Mouse (Mus musculus) liver, embryonic 14.5 days (tissue): ENCODE results near the gene Zmynd8. TPM values are rescaled to one million over a fixed set of nuclear protein-coding genes. Genes with fewer than 3 reads are reported as not detected.

Experiments used
- ATAC-seq: fragments of 200-750 bp; cut with Nextera tagmentation; 2 replicates; pipeline ENCODE4 v1.8.0; 2017; ENCODE audit warnings: moderate number of reproducible peaks, mild to moderate bottlenecking, moderate library complexity; ENCODE audit not compliant: insufficient read depth
- DNase-seq, 3 experiments: peaks; one replicate each; pipeline ENCODE4 v3.0.0-alpha.2; 2012 to 2013; ENCODE audit warnings: low read depth in 3 of 3, low spot score in 3 of 3
- H3K27ac ChIP-seq: fragments of 300-500 bp; sonication (generic); 2 replicates; pipeline ENCODE4 v1.5.1; 2014; ENCODE audit warnings: moderate library complexity, mild to moderate bottlenecking, control low read depth, inconsistent platforms
- H3K27me3 ChIP-seq: fragments of 300-500 bp; sonication (generic); 2 replicates; pipeline ENCODE4 v1.6.1; 2014; ENCODE audit warnings: mild to moderate bottlenecking, low read length, moderate library complexity; ENCODE audit not compliant: control insufficient read depth, insufficient read depth
- H3K36me3 ChIP-seq: fragments of 300-500 bp; sonication (generic); replicated peaks from 2 replicates; pipeline ENCODE4 v1.6.1; 2014; ENCODE audit warnings: low read depth; ENCODE audit not compliant: control insufficient read depth, insufficient read depth
- H3K4me1 ChIP-seq, 2 experiments: fragments of 200-500 bp in 1 of 2; fragments of 300-500 bp in 1 of 2; sonication (generic) in 1 of 2; replicated peaks; 2 replicates each; pipeline ENCODE4 v1.6.1; 2012 to 2014; ENCODE audit warnings: antibody characterized with exemption in 1 of 2, inconsistent platforms in 1 of 2, low read length in 1 of 2; ENCODE audit not compliant: control insufficient read depth in 2 of 2, insufficient read depth in 2 of 2
- H3K4me2 ChIP-seq: fragments of 300-500 bp; sonication (generic); 2 replicates; pipeline ENCODE4 v1.6.1; 2014; ENCODE audit warnings: low read depth, mild to moderate bottlenecking, control low read depth, moderate library complexity
- H3K4me3 ChIP-seq, 2 experiments: fragments of 200-500 bp in 1 of 2; fragments of 300-500 bp in 1 of 2; sonication (generic) in 1 of 2; 2 replicates each; pipeline ENCODE4 v1.5.1; 2012 to 2014; ENCODE audit warnings: low read depth in 2 of 2, low read length in 2 of 2, mild to moderate bottlenecking in 2 of 2, control low read depth in 1 of 2, inconsistent platforms in 1 of 2, moderate library complexity in 1 of 2; ENCODE audit not compliant: insufficient read depth in 1 of 2
- H3K9ac ChIP-seq: fragments of 300-500 bp; sonication (generic); replicated peaks from 2 replicates; pipeline ENCODE4 v1.6.1; 2014; ENCODE audit warnings: mild to moderate bottlenecking, control low read depth, moderate library complexity
- H3K9me3 ChIP-seq: fragments of 300-500 bp; sonication (generic); 2 replicates; pipeline ENCODE4 v1.6.1; 2016; ENCODE audit warnings: low read length, mixed read lengths; ENCODE audit not compliant: control insufficient read depth
- CTCF ChIP-seq: IDR thresholded peaks from 2 replicates; pipeline ENCODE4 v1.5.1; 2016; ENCODE audit warnings: antibody characterized with exemption, low read depth, control low read depth
- EP300 ChIP-seq: IDR thresholded peaks from 2 replicates; pipeline ENCODE4 v1.6.1; 2016; ENCODE audit warnings: antibody characterized with exemption, low read depth
- WGBS: fragments of 180-500 bp; shearing (Covaris S2); extraction: QIAGEN DNeasy Blood & Tissue Kit; methylation state at CpG from one replicate; pipeline ENCODE4 v1.1.7; 2014; ENCODE audit not compliant: insufficient replicate concordance; 5-methylcytosine and 5-hydroxymethylcytosine counted together
- polyA plus RNA-seq, 2 experiments: library from polyadenylated mRNA; depleted of rRNA in 1 of 2; stranded (reverse) in 1 of 2; unstranded in 1 of 2; fragments of >200 nt; fragmentation: Nextera tagmentation in 1 of 2; extraction: Ambion mirVana in 1 of 2; gene quantifications; 2 replicates each; pipeline versions ENCODE4 v1.2.1 to v1.2.3; 2012 to 2014

The Zmynd8 gene
- polyA plus RNA-seq, 2 experiments = 16.3 to 17.7 TPM

DNA sequence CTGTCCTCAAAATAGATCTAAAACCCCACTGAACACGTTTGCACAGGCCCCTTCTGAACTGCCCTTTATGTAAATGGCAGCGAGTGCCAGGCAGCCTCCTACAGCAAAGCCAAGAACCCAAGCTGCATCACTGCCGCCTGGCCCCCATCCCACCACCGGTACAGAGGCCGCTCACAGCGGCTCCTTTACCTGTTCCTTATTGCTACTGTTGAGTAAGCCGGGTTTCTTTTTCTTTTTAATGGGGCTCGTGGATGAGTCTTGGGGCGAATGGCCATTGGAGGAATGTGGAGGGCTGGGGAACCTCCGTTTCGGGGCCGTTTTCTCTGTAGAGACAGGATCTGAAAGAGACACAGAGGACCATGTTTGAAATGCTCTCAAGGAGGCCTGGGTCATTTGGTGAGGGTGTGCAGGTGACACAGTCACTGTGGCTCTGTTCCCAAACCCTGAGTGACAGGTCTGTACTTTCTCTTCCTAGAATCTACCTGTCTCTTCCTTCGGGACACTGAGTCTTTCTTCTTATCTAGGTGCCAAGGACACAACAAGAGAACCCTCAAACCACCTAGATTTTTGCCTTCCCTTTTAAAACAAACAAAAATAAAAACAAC lies 46.9 kb downstream of the Zmynd8 start:
- WGBS = 85% methylated on average over 13 of the region's 13 CpGs
- H3K4me3 ChIP-seq = no peak overlapping the region
- no peak for DNase-seq
- H3K9ac ChIP-seq = no peak overlapping the region
- H3K27ac ChIP-seq = no peak overlapping the region
- no peaks in the 10 kb centered on the region for H3K9me3 ChIP-seq
- ATAC-seq = no peak
- H3K4me2 ChIP-seq = no peak overlapping the region
- peaks cover 16 to 33% of the 10 kb centered on the region in 2 experiments for H3K4me1 ChIP-seq
- peaks cover 35% of the 10 kb centered on the region for H3K36me3 ChIP-seq
- no peaks in the 10 kb centered on the region for H3K27me3 ChIP-seq
- TF ChIP-seq EP300 = no peak
- TF ChIP-seq CTCF = no peak

GRCm38 (mm10) chr2:165850826-165851225 lies 48.0 kb downstream of the Zmynd8 start:
- Histone ChIP-seq H3K27ac (no peak overlapping the region), H3K4me3 (no peak overlapping the region), H3K4me2 (no peak overlapping the region), H3K9me3 (no peaks in the 10 kb centered on the region), H3K9ac (no peak overlapping the region), H3K4me1 (peaks cover 14 to 23% of the 10 kb centered on the region in 2 experiments), H3K27me3 (no peaks in the 10 kb centered on the region), H3K36me3 (peaks cover 45% of the 10 kb centered on the region)
- TF ChIP-seq EP300 (no peak), CTCF (no peak)
- 76% methylated on average over 6 of the region's 6 CpGs for WGBS
- ATAC-seq (no peak), DNase-seq (no peak)

GRCm38 (mm10) chr2:165849129-165849528 lies 49.7 kb downstream of the Zmynd8 start:
- Histone ChIP-seq H3K4me3 (no peak overlapping the region), H3K36me3 (peaks cover 61% of the 10 kb centered on the region), H3K27ac (no peak overlapping the region), H3K9me3 (no peaks in the 10 kb centered on the region), H3K4me1 (peaks cover 0 to 6% of the 10 kb centered on the region in 2 experiments; a peak in 3 of 4 replicates), H3K4me2 (no peak overlapping the region), H3K27me3 (no peaks in the 10 kb centered on the region), H3K9ac (no peak overlapping the region)
- WGBS = 52% methylated on average over 5 of the region's 5 CpGs
- DNase-seq = no peak
- no peak for TF ChIP-seq EP300
- TF ChIP-seq CTCF = no peak
- ATAC-seq = peak; percentile 16; the same call in 1 of the 2 replicates

DNA sequence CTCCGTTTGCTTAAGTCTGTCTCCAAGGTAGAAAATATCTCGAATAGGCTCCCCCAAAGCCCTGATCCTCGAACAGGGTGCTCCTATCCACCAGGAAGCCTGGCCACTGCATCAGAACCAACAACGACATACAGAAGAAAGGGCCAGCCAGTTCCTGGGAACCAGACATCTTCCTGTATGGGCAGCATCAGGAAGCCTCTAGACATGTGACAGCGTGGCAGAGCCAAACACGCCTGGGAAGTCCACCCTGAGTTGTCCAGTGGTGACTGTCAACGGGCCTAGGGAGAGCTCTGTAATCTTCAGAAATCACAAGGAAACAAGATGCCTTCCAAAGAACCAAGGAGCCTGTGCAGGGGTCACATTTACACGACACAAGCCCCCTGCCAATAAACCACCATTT lies 52.0 kb downstream of the Zmynd8 start:
- Histone ChIP-seq H3K4me2 (no peak overlapping the region), H3K4me1 (no peaks in the 10 kb centered on the region), H3K27ac (no peak overlapping the region), H3K4me3 (no peak overlapping the region), H3K27me3 (no peaks in the 10 kb centered on the region), H3K36me3 (peaks cover 74% of the 10 kb centered on the region), H3K9me3 (no peaks in the 10 kb centered on the region), H3K9ac (no peak overlapping the region)
- DNase-seq = no peak
- no peak for TF ChIP-seq CTCF
- TF ChIP-seq EP300 = no peak
- WGBS = 70% methylated on average over 8 of the region's 8 CpGs
- ATAC-seq = no peak

- H3K9ac ChIP-seq = no peak overlapping the region
- no peak overlapping the region for H3K4me3 ChIP-seq
- no peak overlapping the region for H3K4me2 ChIP-seq
- H3K4me1 ChIP-seq = no peaks in the 10 kb centered on the region
- no peak overlapping the region for H3K27ac ChIP-seq
- WGBS = 92% methylated on average over 22 of the region's 22 CpGs
- DNase-seq = no peak
- no peaks in the 10 kb centered on the region for H3K27me3 ChIP-seq
- TF ChIP-seq EP300 (no peak), CTCF (no peak)
- ATAC-seq = no peak
- H3K36me3 ChIP-seq = peaks cover 74% of the 10 kb centered on the region
- H3K9me3 ChIP-seq = no peaks in the 10 kb centered on the region
These were observed 53.3 kb downstream of the Zmynd8 start for GRCm38 (mm10) chr2:165845490-165845889.
